Mouse (Mus musculus): ENCODE data around the gene Wdr78.

DNA sequence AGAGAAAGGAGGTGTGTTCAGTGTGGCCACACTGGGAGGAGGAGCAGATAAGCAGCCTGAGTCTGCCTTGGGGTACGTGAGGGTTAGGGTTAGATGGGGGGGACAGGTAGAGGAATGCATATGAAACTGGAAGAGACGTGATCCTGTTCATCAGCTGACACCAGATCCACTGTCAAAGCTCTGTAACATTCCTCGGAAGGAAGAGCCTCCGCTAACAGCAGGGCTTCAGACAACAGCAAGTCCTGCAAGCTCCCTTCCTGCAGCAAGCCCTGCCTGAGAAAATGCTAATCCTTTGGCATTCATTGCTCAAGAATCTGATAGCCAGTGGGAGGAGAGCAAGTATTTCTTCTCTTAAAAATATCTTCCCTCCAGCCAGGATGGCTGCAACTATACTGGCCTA lies 100.9 kb downstream of the Wdr78 start:
- TF ChIP-seq POLR2A (IDR thresholded peaks at IDR 0.05; ENCODE audit: insufficient read length, low read depth) (no peak), CEBPB (IDR thresholded peaks at IDR 0.05; ENCODE audit: insufficient read depth, poor library complexity, severe bottlenecking) (no peak), TCF12 (IDR thresholded peaks at IDR 0.05; ENCODE audit: insufficient read depth, poor library complexity, severe bottlenecking) (no peak), POLR2AphosphoS2 (IDR thresholded peaks at IDR 0.05; ENCODE audit: insufficient read length, low read depth) (no peak), E2F4 (IDR thresholded peaks at IDR 0.05; ENCODE audit: insufficient read depth) (no peak), USF1 (IDR thresholded peaks at IDR 0.05; ENCODE audit: low read depth) (no peak), MAX (IDR thresholded peaks at IDR 0.05; ENCODE audit: low read depth) (no peak), MYOG (IDR thresholded peaks at IDR 0.05; ENCODE audit: control insufficient read depth in 1 of 3, insufficient read depth in 1 of 3, insufficient read length in 2 of 3, low read depth in 2 of 3) (no peak), TCF3 (IDR thresholded peaks at IDR 0.05; ENCODE audit: insufficient read length, low read depth) (no peak), SRF (IDR thresholded peaks at IDR 0.05; ENCODE audit: control insufficient read depth, insufficient read length, low read depth) (no peak), REST (IDR thresholded peaks at IDR 0.05; ENCODE audit: insufficient read depth, insufficient read length) (no peak), MYOD1 (IDR thresholded peaks at IDR 0.05; ENCODE audit: control insufficient read depth in 1 of 3, insufficient read length in 2 of 3, low read depth in 2 of 3) (no peak)
